Mouse (Mus musculus): ENCODE data around the gene Gm7271. TPM values are rescaled to one million over a fixed set of nuclear protein-coding genes. Genes with fewer than 3 reads are reported as not detected.
A peak's percentile ranks its signal among the peaks of the same experiment; 100 is the strongest.

The Gm7271 gene
- polyA plus RNA-seq, 1 experiment = not detected

DNA sequence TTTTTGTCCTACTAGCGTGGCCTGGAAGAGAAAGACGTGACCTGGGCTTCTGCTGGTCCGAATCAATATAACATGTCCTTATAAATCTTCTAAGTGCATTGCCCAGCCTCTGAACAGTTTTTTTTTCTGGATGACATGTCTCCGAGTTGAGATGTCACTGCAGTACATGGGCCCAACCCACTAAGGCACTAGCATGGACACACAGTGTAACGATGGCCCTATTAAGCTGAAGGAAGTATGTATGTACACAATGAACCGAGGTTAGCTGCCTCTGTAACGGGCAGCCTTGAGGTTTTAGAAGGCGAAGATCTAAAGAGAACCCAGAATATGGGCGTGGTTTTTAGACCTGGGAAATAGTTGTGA lies 45.8 kb downstream of the Gm7271 start:
- Histone ChIP-seq H3K27me3 (ENCODE audit: control insufficient read depth, insufficient read depth, low read length) (no peaks in the 10 kb centered on the region), H3K27ac (ENCODE audit: control insufficient read depth, insufficient read depth, low read length) (no peak overlapping the region), H3K36me3 (ENCODE audit: control insufficient read depth, insufficient read depth, low read length) (no peaks in the 10 kb centered on the region), H3K4me1 (replicated peaks; ENCODE audit: control insufficient read depth, insufficient read depth, low read length) (0 out of 2 replicates have a peak, but pooled peaks cover 2% of the 10 kb centered on the region), H3K4me3 (ENCODE audit: control insufficient read depth, insufficient read depth, low read length) (peak overlapping the region; percentile 89)
- WGBS = 8% methylated on average over 9 of the region's 9 CpGs
- no peak for DNase-seq
- TF ChIP-seq CTCF (IDR thresholded peaks at IDR 0.05; ENCODE audit: borderline replicate concordance, control insufficient read depth, extremely low read depth, insufficient read depth, low read length, poor library complexity) = no peak
- no peak for TF ChIP-seq POLR2A (IDR thresholded peaks at IDR 0.05; ENCODE audit: control insufficient read depth, extremely low read depth, insufficient read depth, low read length, poor library complexity)

- WGBS = 94% methylated on average over 6 of the region's 6 CpGs
- no peak overlapping the region for H3K4me3 ChIP-seq (ENCODE audit: control insufficient read depth, insufficient read depth, low read length)
- DNase-seq = no peak
- no peaks in the 10 kb centered on the region for H3K27me3 ChIP-seq (ENCODE audit: control insufficient read depth, insufficient read depth, low read length)
- 0 out of 2 replicates have a peak, but pooled peaks cover 2% of the 10 kb centered on the region for H3K4me1 ChIP-seq (replicated peaks; ENCODE audit: control insufficient read depth, insufficient read depth, low read length)
- peaks cover 16% of the 10 kb centered on the region for H3K36me3 ChIP-seq (ENCODE audit: control insufficient read depth, insufficient read depth, low read length)
- TF ChIP-seq CTCF (IDR thresholded peaks at IDR 0.05; ENCODE audit: borderline replicate concordance, control insufficient read depth, extremely low read depth, insufficient read depth, low read length, poor library complexity) (no peak), POLR2A (IDR thresholded peaks at IDR 0.05; ENCODE audit: control insufficient read depth, extremely low read depth, insufficient read depth, low read length, poor library complexity) (no peak)
- H3K27ac ChIP-seq (ENCODE audit: control insufficient read depth, insufficient read depth, low read length) = no peak overlapping the region
Observed at GRCm38 (mm10) chr5:76533186-76533585, 49.3 kb downstream of the Gm7271 start.

- no peaks in the 10 kb centered on the region for H3K27me3 ChIP-seq (ENCODE audit: control insufficient read depth, insufficient read depth, low read length)
- TF ChIP-seq POLR2A (IDR thresholded peaks at IDR 0.05; ENCODE audit: control insufficient read depth, extremely low read depth, insufficient read depth, low read length, poor library complexity) = no peak
- TF ChIP-seq CTCF (IDR thresholded peaks at IDR 0.05; ENCODE audit: borderline replicate concordance, control insufficient read depth, extremely low read depth, insufficient read depth, low read length, poor library complexity) = no peak
- peaks cover 35% of the 10 kb centered on the region for H3K36me3 ChIP-seq (ENCODE audit: control insufficient read depth, insufficient read depth, low read length)
- H3K4me1 ChIP-seq (replicated peaks; ENCODE audit: control insufficient read depth, insufficient read depth, low read length) = no peaks in the 10 kb centered on the region
- DNase-seq = no peak
- no peak overlapping the region for H3K27ac ChIP-seq (ENCODE audit: control insufficient read depth, insufficient read depth, low read length)
- whole genome bisulfite sequencing = 94% methylated on average over 1 of the region's 1 CpGs
- no peak overlapping the region for H3K4me3 ChIP-seq (ENCODE audit: control insufficient read depth, insufficient read depth, low read length)
Observed at GRCm38 (mm10) chr5:76536231-76536630, 52.4 kb downstream of the Gm7271 start.

DNA sequence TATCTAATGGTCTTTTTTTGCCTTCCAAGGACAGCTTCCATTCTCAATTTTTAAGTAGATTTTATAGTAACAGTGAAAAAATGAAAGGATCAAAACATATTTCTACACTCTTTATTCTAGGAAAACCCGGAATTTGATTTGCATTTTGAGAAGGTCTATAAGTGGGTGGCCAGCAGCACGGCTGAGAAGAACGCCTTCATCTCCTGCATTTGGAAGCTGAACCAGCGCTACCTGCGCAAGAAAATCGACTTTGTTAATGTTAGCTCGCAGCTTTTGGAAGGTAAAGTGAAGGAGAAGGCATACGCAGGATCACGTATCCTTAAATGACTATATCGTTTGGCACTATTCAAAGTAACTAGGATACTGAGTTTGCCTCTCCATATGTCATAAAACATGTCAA lies 53.7 kb downstream of the Gm7271 start:
- Histone ChIP-seq H3K27ac (ENCODE audit: control insufficient read depth, insufficient read depth, low read length) (no peak overlapping the region), H3K27me3 (ENCODE audit: control insufficient read depth, insufficient read depth, low read length) (no peaks in the 10 kb centered on the region), H3K4me1 (replicated peaks; ENCODE audit: control insufficient read depth, insufficient read depth, low read length) (no peaks in the 10 kb centered on the region), H3K4me3 (ENCODE audit: control insufficient read depth, insufficient read depth, low read length) (no peak overlapping the region), H3K36me3 (ENCODE audit: control insufficient read depth, insufficient read depth, low read length) (peaks cover 35% of the 10 kb centered on the region)
- no peak for TF ChIP-seq CTCF (IDR thresholded peaks at IDR 0.05; ENCODE audit: borderline replicate concordance, control insufficient read depth, extremely low read depth, insufficient read depth, low read length, poor library complexity)
- TF ChIP-seq POLR2A (IDR thresholded peaks at IDR 0.05; ENCODE audit: control insufficient read depth, extremely low read depth, insufficient read depth, low read length, poor library complexity) = no peak
- 97% methylated on average over 10 of the region's 10 CpGs for WGBS
- no peak for DNase-seq

DNA sequence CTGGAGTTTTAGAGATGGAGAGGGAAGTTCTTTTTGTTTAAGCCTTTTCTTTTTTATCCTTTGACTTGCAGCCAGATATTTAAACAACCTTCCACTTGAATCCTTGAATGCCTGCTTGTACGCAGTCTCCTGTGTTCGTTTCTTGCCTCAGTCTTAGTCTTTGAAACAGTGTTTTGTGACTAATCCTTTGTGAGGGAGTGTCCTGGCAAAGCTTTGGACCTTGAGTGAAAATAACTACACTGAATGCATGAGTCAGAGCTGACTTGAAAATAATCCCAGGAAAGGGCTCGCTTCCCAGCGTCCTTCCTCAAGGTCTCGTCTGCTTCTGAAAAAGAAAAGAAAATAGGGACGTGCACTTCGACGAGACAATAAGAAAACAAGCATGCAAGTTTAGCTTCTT lies 56.3 kb downstream of the Gm7271 start:
- 89% methylated on average over 8 of the region's 8 CpGs for WGBS
- no peaks in the 10 kb centered on the region for H3K27me3 ChIP-seq (ENCODE audit: control insufficient read depth, insufficient read depth, low read length)
- TF ChIP-seq POLR2A (IDR thresholded peaks at IDR 0.05; ENCODE audit: control insufficient read depth, extremely low read depth, insufficient read depth, low read length, poor library complexity) (no peak), CTCF (IDR thresholded peaks at IDR 0.05; ENCODE audit: borderline replicate concordance, control insufficient read depth, extremely low read depth, insufficient read depth, low read length, poor library complexity) (no peak)
- H3K4me3 ChIP-seq (ENCODE audit: control insufficient read depth, insufficient read depth, low read length) = no peak overlapping the region
- H3K27ac ChIP-seq (ENCODE audit: control insufficient read depth, insufficient read depth, low read length) = no peak overlapping the region
- no peaks in the 10 kb centered on the region for H3K4me1 ChIP-seq (replicated peaks; ENCODE audit: control insufficient read depth, insufficient read depth, low read length)
- peaks cover 49% of the 10 kb centered on the region for H3K36me3 ChIP-seq (ENCODE audit: control insufficient read depth, insufficient read depth, low read length)
- no peak for DNase-seq

DNA sequence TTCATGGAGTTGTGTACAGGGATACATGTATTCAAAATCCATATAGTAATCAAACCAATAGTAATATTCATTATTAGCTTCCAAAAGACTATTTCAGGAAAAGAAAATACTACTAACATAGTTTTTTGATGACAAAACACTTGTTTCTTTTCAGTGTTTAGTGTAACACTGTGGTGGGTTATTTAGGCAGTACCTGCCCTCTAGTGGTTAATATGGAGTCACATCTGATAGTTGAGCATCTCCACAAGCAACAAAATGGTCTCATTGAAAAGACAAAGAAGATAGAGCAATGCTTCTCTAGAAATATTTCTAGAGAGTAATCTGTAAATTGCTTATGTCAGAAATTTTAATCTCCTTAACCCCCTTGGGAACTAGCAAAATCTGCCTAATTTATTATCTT lies 57.0 kb downstream of the Gm7271 start:
- TF ChIP-seq CTCF (IDR thresholded peaks at IDR 0.05; ENCODE audit: borderline replicate concordance, control insufficient read depth, extremely low read depth, insufficient read depth, low read length, poor library complexity) (no peak), POLR2A (IDR thresholded peaks at IDR 0.05; ENCODE audit: control insufficient read depth, extremely low read depth, insufficient read depth, low read length, poor library complexity) (no peak)
- no peaks in the 10 kb centered on the region for H3K4me1 ChIP-seq (replicated peaks; ENCODE audit: control insufficient read depth, insufficient read depth, low read length)
- H3K36me3 ChIP-seq (ENCODE audit: control insufficient read depth, insufficient read depth, low read length) = peaks cover 49% of the 10 kb centered on the region
- no peak overlapping the region for H3K4me3 ChIP-seq (ENCODE audit: control insufficient read depth, insufficient read depth, low read length)
- no peak overlapping the region for H3K27ac ChIP-seq (ENCODE audit: control insufficient read depth, insufficient read depth, low read length)
- no peaks in the 10 kb centered on the region for H3K27me3 ChIP-seq (ENCODE audit: control insufficient read depth, insufficient read depth, low read length)
- no peak for DNase-seq

DNA sequence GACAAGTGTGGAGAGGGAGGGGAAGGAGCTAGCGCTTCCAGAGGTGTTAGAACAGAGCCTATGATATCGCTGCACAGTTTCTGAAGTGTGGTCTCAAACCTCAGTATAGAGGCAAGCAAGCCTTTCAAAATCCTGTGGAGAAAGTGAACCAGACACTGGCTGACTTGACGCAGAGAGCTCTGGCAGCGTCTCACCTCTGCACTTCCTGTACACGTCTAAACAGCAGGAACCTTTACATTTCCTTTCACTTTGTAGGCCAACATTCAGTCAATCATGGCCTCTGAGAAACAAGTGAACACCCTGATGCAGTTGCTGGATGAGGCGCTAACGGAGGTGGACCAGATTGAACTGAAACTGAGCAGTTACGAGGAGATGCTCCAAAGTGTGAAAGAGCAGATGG lies 59.4 kb downstream of the Gm7271 start:
- H3K4me1 ChIP-seq (replicated peaks; ENCODE audit: control insufficient read depth, insufficient read depth, low read length) = no peaks in the 10 kb centered on the region
- no peaks in the 10 kb centered on the region for H3K27me3 ChIP-seq (ENCODE audit: control insufficient read depth, insufficient read depth, low read length)
- H3K36me3 ChIP-seq (ENCODE audit: control insufficient read depth, insufficient read depth, low read length) = peaks cover 45% of the 10 kb centered on the region
- no peak for DNase-seq
- no peak for TF ChIP-seq CTCF (IDR thresholded peaks at IDR 0.05; ENCODE audit: borderline replicate concordance, control insufficient read depth, extremely low read depth, insufficient read depth, low read length, poor library complexity)
- no peak for TF ChIP-seq POLR2A (IDR thresholded peaks at IDR 0.05; ENCODE audit: control insufficient read depth, extremely low read depth, insufficient read depth, low read length, poor library complexity)
- H3K27ac ChIP-seq (ENCODE audit: control insufficient read depth, insufficient read depth, low read length) = no peak overlapping the region
- 87% methylated on average over 8 of the region's 8 CpGs for WGBS
- no peak overlapping the region for H3K4me3 ChIP-seq (ENCODE audit: control insufficient read depth, insufficient read depth, low read length)

Data from thymus, adult 2 months (tissue).